In genomic region chr12:65075733-65076310, GRCm38 (mm10) we compare ENCODE assay signal across 8 mouse cellular contexts. TPM values are rescaled to one million over a fixed set of nuclear protein-coding genes. Genes with fewer than 3 reads are reported as not detected.
DNase-seq lines count a peak whose midpoint lies in the region; ATAC-seq lines count a peak whose summit lies in the region.

No protein-coding gene starts in this region.

- peak overlapping the region; percentile 90 for H3K4me2 ChIP-seq in heart, embryonic 14.5 days (ENCODE audit: low read length)
- peak overlapping the region; percentile 81 for H3K4me2 ChIP-seq in midbrain, embryonic 16.5 days (ENCODE audit: low read length)

- peak overlapping the region; percentile 67 to 92 for H3K27ac ChIP-seq in heart, embryonic 14.5 days (replicated peaks in 1 of 2; ENCODE audit: control insufficient read depth in 1 of 2, insufficient read depth in 1 of 2, low read depth in 2 of 2, low read length in 2 of 2)
- H3K27ac ChIP-seq in midbrain, embryonic 16.5 days (ENCODE audit: low read length): peak overlapping the region; percentile 95

- intact Hi-C loops in heart, postnatal 10 days (cut with DNase I): loop anchor here (5.0 kb wide), 1 partner anchor 96 kb away; the partner anchor contains the start of gene Mis18bp1
- intact Hi-C loops in gastrocnemius, postnatal 14 days (cut with DNase I; ENCODE audit: low total_unique reads): loop anchor here (5.0 kb wide), 1 partner anchor 39 kb away; the partner anchor contains the start of gene Prpf39

- H3K4me1 ChIP-seq in heart, embryonic 14.5 days (ENCODE audit: control insufficient read depth in 2 of 2, insufficient read depth in 2 of 2, low read length in 2 of 2): peaks cover 6 to 18% of the 10 kb centered on the region in 2 experiments; a peak in 3 of 4 replicates
- peaks cover 29% of the 10 kb centered on the region for H3K4me1 ChIP-seq in midbrain, embryonic 16.5 days (ENCODE audit: control insufficient read depth, insufficient read depth, low read length)

- H3K27me3 ChIP-seq in heart, embryonic 14.5 days (ENCODE audit: control insufficient read depth, insufficient read depth, low read length): no peaks in the 10 kb centered on the region
- H3K27me3 ChIP-seq in midbrain, embryonic 16.5 days (ENCODE audit: control insufficient read depth, insufficient read depth, low read depth, low read length): no peaks in the 10 kb centered on the region

- under 1% methylated on average over 40 of the region's 41 CpGs for WGBS in heart, embryonic 14.5 days
- under 1% methylated on average over 41 of the region's 41 CpGs for WGBS in midbrain, embryonic 16.5 days

- peak overlapping the region; percentile 79 for H3K4me3 ChIP-seq in heart, embryonic 14.5 days (ENCODE audit: control insufficient read depth in 1 of 2, insufficient read depth in 1 of 2, low read depth in 1 of 2, low read length in 2 of 2)
- peak overlapping the region; percentile 89 for H3K4me3 ChIP-seq in midbrain, embryonic 16.5 days (ENCODE audit: low read depth, low read length)

- H3K9ac ChIP-seq in heart, embryonic 14.5 days (ENCODE audit: low read length): peak overlapping the region; percentile 81
- peak overlapping the region; percentile 88 for H3K9ac ChIP-seq in midbrain, embryonic 16.5 days (ENCODE audit: low read depth, low read length)

- ATAC-seq in heart, embryonic 14.5 days (ENCODE audit: insufficient number of reproducible peaks, insufficient read depth, low FRiP score, low read depth): no peak
- peak; percentile 15 for ATAC-seq in CD4-positive, CD25-positive, alpha-beta regulatory T cell, adult 4 months
- ATAC-seq in inflammation-experienced regulatory T-cells, adult 6 months: peak; percentile 18
- 0 out of 2 replicates have a peak, but pooled peaks have one; percentile 1 for ATAC-seq in midbrain, embryonic 16.5 days

- no peak for DNase-seq in heart, postnatal 10 days
- DNase-seq in c-Kit-positive CD71-positive TER-119-positive erythroid progenitor cells, embryonic 14.5 days (ENCODE audit: low spot score): peak; percentile 21
- no peak for DNase-seq in gastrocnemius, postnatal 14 days
- no peak for DNase-seq in urinary bladder, adult 18-20 months (ENCODE audit: low spot score in 2 of 2)

- peaks cover 20% of the 10 kb centered on the region for H3K36me3 ChIP-seq in heart, embryonic 14.5 days (ENCODE audit: control insufficient read depth, insufficient read depth, low read length)
- H3K36me3 ChIP-seq in midbrain, embryonic 16.5 days (ENCODE audit: control insufficient read depth, insufficient read depth, low read length): 0 out of 2 replicates have a peak, but pooled peaks cover 2% of the 10 kb centered on the region

- no peaks in the 10 kb centered on the region for H3K9me3 ChIP-seq in heart, embryonic 14.5 days (ENCODE audit: control insufficient read depth, low read length)
- H3K9me3 ChIP-seq in midbrain, embryonic 16.5 days (replicated peaks; ENCODE audit: control insufficient read depth, low read length, poor library complexity, severe bottlenecking): no peaks in the 10 kb centered on the region

RNA-seq across cellular contexts. Expression of gene Fancm, which starts 0.4 kb away (rescaled TPM):
- polyA plus RNA-seq in heart, embryonic 14.5 days (2014; fragmentation: Nextera tagmentation; extraction: Ambion mirVana): 9.3 and 9.4 TPM in 2 replicates
- 1 to 10 TPM; 6.5 to 7.2 TPM for total RNA-seq in heart, postnatal 10 days (2021)
- 1 to 10 TPM; 3.6 to 6.6 TPM for polyA plus RNA-seq in CD4-positive, CD25-positive, alpha-beta regulatory T cell, adult 4 months (2017; shearing (Covaris generic))
- 10 to 100 TPM in 1 of 3 experiments, 1 to 10 TPM in 2; 5.0 to 11.7 (median 7.0) TPM for polyA plus RNA-seq in inflammation-experienced regulatory T-cells, adult 6 months (2017; shearing (Covaris generic))
- 4.7 and 6.9 TPM in 2 replicates for polyA plus RNA-seq in midbrain, embryonic 16.5 days (2015; fragmentation: Nextera tagmentation; extraction: Ambion mirVana)
- total RNA-seq in gastrocnemius, postnatal 14 days (2021): 1 to 10 TPM; 2.1 to 2.6 TPM

RNA-seq across cellular contexts. Expression of gene Fkbp3, which starts 2.0 kb away (rescaled TPM):
- 492 and 495 TPM in 2 replicates for polyA plus RNA-seq in heart, embryonic 14.5 days (2014; fragmentation: Nextera tagmentation; extraction: Ambion mirVana)
- total RNA-seq in heart, postnatal 10 days (2021): 100 to 1,000 TPM; 197 to 228 TPM
- polyA plus RNA-seq in CD4-positive, CD25-positive, alpha-beta regulatory T cell, adult 4 months (2017; shearing (Covaris generic)): 100 to 1,000 TPM; 267 to 332 TPM
- 100 to 1,000 TPM; 267 to 313 (median 282) TPM for polyA plus RNA-seq in inflammation-experienced regulatory T-cells, adult 6 months (2017; shearing (Covaris generic))
- 386 and 395 TPM in 2 replicates for polyA plus RNA-seq in midbrain, embryonic 16.5 days (2015; fragmentation: Nextera tagmentation; extraction: Ambion mirVana)
- 100 to 1,000 TPM; 197 TPM for total RNA-seq in gastrocnemius, postnatal 14 days (2021)

RNA-seq across cellular contexts. Expression of gene Prpf39, which starts 39.7 kb away (rescaled TPM):
- polyA plus RNA-seq in heart, embryonic 14.5 days (2014; fragmentation: Nextera tagmentation; extraction: Ambion mirVana): 32.9 and 34.4 TPM in 2 replicates
- total RNA-seq in heart, postnatal 10 days (2021): 10 to 100 TPM; 19.5 to 20.2 TPM
- polyA plus RNA-seq in CD4-positive, CD25-positive, alpha-beta regulatory T cell, adult 4 months (2017; shearing (Covaris generic)): 100 to 1,000 TPM in 1 of 2 experiments, 10 to 100 TPM in 1; 99.3 to 103 TPM
- 100 to 1,000 TPM in 1 of 3 experiments, 10 to 100 TPM in 2; 78.8 to 103 (median 91.3) TPM for polyA plus RNA-seq in inflammation-experienced regulatory T-cells, adult 6 months (2017; shearing (Covaris generic))
- polyA plus RNA-seq in midbrain, embryonic 16.5 days (2015; fragmentation: Nextera tagmentation; extraction: Ambion mirVana): 52.9 and 56.3 TPM in 2 replicates
- total RNA-seq in gastrocnemius, postnatal 14 days (2021): 10 to 100 TPM; 11.1 to 13.5 TPM
